Mouse (Mus musculus) forebrain, embryonic 10.5 days (tissue): ENCODE measurements around the gene Gga1. TPM values are rescaled to one million over a fixed set of nuclear protein-coding genes. Genes with fewer than 3 reads are reported as not detected.
A peak's percentile ranks its signal among the peaks of the same experiment; 100 is the strongest.

ENCODE experiments used
- DNase-seq: peaks from one replicate; pipeline ENCODE4 v3.0.0-alpha.2; 2017; ENCODE audit warnings: low spot score; ENCODE audit errors: extremely low spot score
- H3K27ac ChIP-seq: fragments of 300-500 bp; sonication (generic); 2 replicates; pipeline ENCODE4 v1.5.1; 2016; ENCODE audit warnings: mild to moderate bottlenecking
- H3K27me3 ChIP-seq: fragments of 300-500 bp; sonication (generic); 2 replicates; pipeline ENCODE4 v1.6.1; 2016; ENCODE audit warnings: mild to moderate bottlenecking; ENCODE audit not compliant: poor library complexity, severe bottlenecking
- H3K36me3 ChIP-seq: fragments of 300-500 bp; sonication (generic); replicated peaks from 2 replicates; pipeline ENCODE4 v1.6.1; 2016; ENCODE audit warnings: mild to moderate bottlenecking, moderate library complexity
- H3K4me1 ChIP-seq: fragments of 300-500 bp; sonication (generic); 2 replicates; pipeline ENCODE4 v1.6.1; 2016
- H3K4me3 ChIP-seq: fragments of 300-500 bp; sonication (generic); 2 replicates; pipeline ENCODE4 v1.5.1; 2016; ENCODE audit warnings: mild to moderate bottlenecking, moderate library complexity
- H3K9me3 ChIP-seq: fragments of 300-500 bp; sonication (generic); 2 replicates; pipeline ENCODE4 v1.6.1; 2016; ENCODE audit warnings: mild to moderate bottlenecking, moderate library complexity
- WGBS: fragments of 180-500 bp; shearing (Covaris S2); methylation state at CpG from one replicate; pipeline ENCODE4 v1.1.7; 2016; 5-methylcytosine and 5-hydroxymethylcytosine counted together
- polyA plus RNA-seq: library from polyadenylated mRNA; unstranded; fragments of >200 nt; fragmentation: Nextera tagmentation; extraction: Ambion mirVana; gene quantifications from 2 replicates; pipeline ENCODE4 v1.2.1, GENCODE M21; 2016

Gga1 gene
- polyA plus RNA-seq, 1 experiment from 2014 or later: 52.6 TPM

GRCm38 (mm10) chr15:78926021-78926919 is 49.3 kb downstream of the Gga1 start, which contains the start of gene Lgals1:
Gene Lgals1, plus strand, starts transcription at chr15:78926725.
- WGBS: 8% methylated on average over 20 of the region's 20 CpGs
- DNase-seq: peak; percentile 78
- Histone ChIP-seq H3K27ac (peak within 1 kb of the TSS; percentile 79), H3K27me3 (peaks cover 27% of the 10 kb centered on the region), H3K4me3 (peak within 1 kb of the TSS; percentile 51), H3K4me1 (peaks cover 56% of the 10 kb centered on the region), H3K9me3 (no peaks in the 10 kb centered on the region), H3K36me3 (peaks cover 12% of the 10 kb centered on the region)

- Histone ChIP-seq H3K27me3 (peaks cover 27% of the 10 kb centered on the region), H3K36me3 (peaks cover 12% of the 10 kb centered on the region), H3K4me3 (peak overlapping the region; percentile 51), H3K9me3 (no peaks in the 10 kb centered on the region), H3K27ac (peak overlapping the region; percentile 79), H3K4me1 (peaks cover 57% of the 10 kb centered on the region)
- no peak for DNase-seq
- WGBS: 20% methylated on average over 15 of the region's 15 CpGs
Measured at GRCm38 (mm10) chr15:78927021-78927787, 50.2 kb downstream of the Gga1 start.

GRCm38 (mm10) chr15:78927788-78928457 is 50.9 kb downstream of the Gga1 start:
- Histone ChIP-seq H3K36me3 (peaks cover 12% of the 10 kb centered on the region), H3K9me3 (no peaks in the 10 kb centered on the region), H3K27ac (peak overlapping the region; percentile 79), H3K4me1 (peaks cover 57% of the 10 kb centered on the region), H3K27me3 (peaks cover 27% of the 10 kb centered on the region), H3K4me3 (peak overlapping the region; percentile 51)
- peak; percentile 76 for DNase-seq
- under 1% methylated on average over 35 of the region's 35 CpGs for WGBS

- Histone ChIP-seq H3K36me3 (peaks cover 12% of the 10 kb centered on the region), H3K9me3 (no peaks in the 10 kb centered on the region), H3K27me3 (peaks cover 27% of the 10 kb centered on the region), H3K4me1 (peaks cover 51% of the 10 kb centered on the region), H3K4me3 (peak overlapping the region; percentile 51), H3K27ac (peak overlapping the region; percentile 79)
- no peak for DNase-seq
- 51% methylated on average over 8 of the region's 8 CpGs for WGBS
Measured at GRCm38 (mm10) chr15:78928539-78928938, 51.5 kb downstream of the Gga1 start.

- WGBS: 88% methylated on average over 6 of the region's 6 CpGs
- no peak overlapping the region for H3K4me3 ChIP-seq
- no peak overlapping the region for H3K27ac ChIP-seq
- no peaks in the 10 kb centered on the region for H3K9me3 ChIP-seq
- H3K4me1 ChIP-seq: peaks cover 44% of the 10 kb centered on the region
- peaks cover 23% of the 10 kb centered on the region for H3K27me3 ChIP-seq
- no peak for DNase-seq
- H3K36me3 ChIP-seq: peaks cover 12% of the 10 kb centered on the region
Measured at GRCm38 (mm10) chr15:78930192-78930706, 53.3 kb downstream of the Gga1 start.

GRCm38 (mm10) chr15:78930801-78931426 is 53.9 kb downstream of the Gga1 start:
- peaks cover 44% of the 10 kb centered on the region for H3K4me1 ChIP-seq
- 91% methylated on average over 7 of the region's 7 CpGs for WGBS
- no peak for DNase-seq
- H3K27ac ChIP-seq: no peak overlapping the region
- no peaks in the 10 kb centered on the region for H3K9me3 ChIP-seq
- H3K36me3 ChIP-seq: peaks cover 12% of the 10 kb centered on the region
- no peak overlapping the region for H3K4me3 ChIP-seq
- peaks cover 16% of the 10 kb centered on the region for H3K27me3 ChIP-seq

GRCm38 (mm10) chr15:78931577-78931976 is 54.6 kb downstream of the Gga1 start:
- no peak for DNase-seq
- no peak overlapping the region for H3K27ac ChIP-seq
- H3K4me1 ChIP-seq: peaks cover 44% of the 10 kb centered on the region
- H3K9me3 ChIP-seq: no peaks in the 10 kb centered on the region
- peaks cover 13% of the 10 kb centered on the region for H3K27me3 ChIP-seq
- H3K36me3 ChIP-seq: peaks cover 16% of the 10 kb centered on the region
- no peak overlapping the region for H3K4me3 ChIP-seq
- WGBS: 35% methylated on average over 3 of the region's 3 CpGs

- peak within 1 kb of the TSS; percentile 84 for H3K4me3 ChIP-seq
- under 1% methylated on average over 42 of the region's 42 CpGs for WGBS
- H3K27ac ChIP-seq: peak within 1 kb of the TSS; percentile 92
- H3K36me3 ChIP-seq: peaks cover 41% of the 10 kb centered on the region
- no peaks in the 10 kb centered on the region for H3K27me3 ChIP-seq
- H3K9me3 ChIP-seq: no peaks in the 10 kb centered on the region
- DNase-seq: peak; percentile 89
- H3K4me1 ChIP-seq: peaks cover 22% of the 10 kb centered on the region
Measured at GRCm38 (mm10) chr15:78934784-78935320, 57.9 kb downstream of the Gga1 start, which contains the start of gene Nol12. Gene Nol12, plus strand, starts transcription at chr15:78934933.

GRCm38 (mm10) chr15:78936403-78936802 is 59.4 kb downstream of the Gga1 start:
- Histone ChIP-seq H3K4me3 (peak overlapping the region; percentile 84), H3K4me1 (peaks cover 19% of the 10 kb centered on the region), H3K27ac (0 out of 2 replicates have a peak overlapping the region, but pooled peaks have one; percentile 92), H3K27me3 (no peaks in the 10 kb centered on the region), H3K9me3 (no peaks in the 10 kb centered on the region), H3K36me3 (peaks cover 53% of the 10 kb centered on the region)
- DNase-seq: no peak
- 94% methylated on average over 12 of the region's 12 CpGs for WGBS

GRCm38 (mm10) chr15:78937311-78937710 is 60.3 kb downstream of the Gga1 start:
- H3K4me3 ChIP-seq: peak overlapping the region; percentile 12; the same call in 1 of the 2 replicates
- no peak for DNase-seq
- no peak overlapping the region for H3K27ac ChIP-seq
- H3K27me3 ChIP-seq: no peaks in the 10 kb centered on the region
- no peaks in the 10 kb centered on the region for H3K9me3 ChIP-seq
- H3K4me1 ChIP-seq: peaks cover 20% of the 10 kb centered on the region
- H3K36me3 ChIP-seq: peaks cover 61% of the 10 kb centered on the region
- WGBS: 87% methylated on average over 10 of the region's 10 CpGs

- Histone ChIP-seq H3K36me3 (peaks cover 61% of the 10 kb centered on the region), H3K27me3 (no peaks in the 10 kb centered on the region), H3K9me3 (no peaks in the 10 kb centered on the region), H3K4me1 (peaks cover 27% of the 10 kb centered on the region), H3K4me3 (no peak overlapping the region), H3K27ac (no peak overlapping the region)
- WGBS: 92% methylated on average over 2 of the region's 2 CpGs
- no peak for DNase-seq
Measured at GRCm38 (mm10) chr15:78937963-78938362, 61.0 kb downstream of the Gga1 start.
